Mouse (Mus musculus): Measurements from ENCODE around the gene Chkb.

Chkb gene

DNA sequence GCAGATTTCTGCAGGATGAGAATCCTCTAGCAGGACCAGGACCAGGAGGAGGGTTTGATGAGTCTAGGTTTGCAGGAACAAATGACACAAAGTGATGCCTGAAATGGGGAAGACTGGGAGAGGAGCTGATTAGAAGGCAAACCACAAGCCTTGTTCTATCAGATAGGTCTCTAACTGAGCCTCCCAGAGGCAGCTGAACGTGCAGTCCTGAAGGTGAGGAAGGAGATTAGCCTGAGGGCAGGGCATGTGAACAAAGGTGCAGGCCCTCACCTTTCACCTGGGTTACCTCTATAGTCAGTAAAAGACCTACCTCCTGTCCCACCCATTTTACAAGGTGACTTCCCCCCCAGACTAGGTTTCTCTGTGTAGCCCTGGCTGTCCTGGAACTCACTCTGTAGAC lies 30.0 kb downstream of the Chkb start:
- no peak for DNase-seq (ENCODE audit: low read depth, low spot score)

DNA sequence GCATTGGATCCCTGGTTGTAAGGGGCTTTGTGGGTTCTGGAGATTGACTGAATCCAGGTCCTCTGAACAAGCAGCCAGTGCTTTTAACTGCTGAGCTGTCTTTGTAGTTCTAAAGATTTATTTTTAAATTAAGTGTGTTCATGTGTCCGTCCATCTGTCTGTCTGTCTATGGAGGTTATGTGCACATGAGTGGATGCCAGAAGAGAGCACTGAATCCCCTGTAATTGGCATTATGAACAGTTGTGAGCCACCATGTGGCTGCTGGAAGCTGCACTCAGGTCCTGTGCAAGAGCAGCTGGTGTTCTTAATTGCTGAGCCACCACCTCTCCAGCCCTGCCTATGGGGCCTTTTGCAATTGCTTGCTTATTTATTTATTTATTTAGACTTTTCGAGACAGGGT lies 31.6 kb downstream of the Chkb start:
- DNase-seq (ENCODE audit: low read depth, low spot score), result no peak

DNA sequence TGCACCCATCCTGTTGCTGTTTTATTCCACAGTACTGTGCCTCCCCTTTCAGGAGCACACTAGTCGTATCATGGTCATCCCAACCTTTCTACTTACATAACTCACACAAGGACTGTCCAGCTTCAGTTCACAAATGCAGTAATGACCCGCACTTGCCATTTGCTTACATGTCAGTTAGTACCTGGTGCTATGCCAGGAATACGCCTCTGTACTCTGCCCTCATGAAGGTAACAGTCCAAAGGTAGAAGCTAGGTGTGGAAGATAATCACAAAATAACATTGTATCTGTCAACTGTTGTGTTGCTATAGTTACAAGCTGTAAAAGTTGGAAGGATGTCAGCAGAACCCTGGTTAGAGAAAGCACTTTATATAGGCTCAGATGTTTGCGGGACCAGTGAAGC lies 32.8 kb downstream of the Chkb start:
- DNase-seq (ENCODE audit: low read depth, low spot score), result no peak

DNA sequence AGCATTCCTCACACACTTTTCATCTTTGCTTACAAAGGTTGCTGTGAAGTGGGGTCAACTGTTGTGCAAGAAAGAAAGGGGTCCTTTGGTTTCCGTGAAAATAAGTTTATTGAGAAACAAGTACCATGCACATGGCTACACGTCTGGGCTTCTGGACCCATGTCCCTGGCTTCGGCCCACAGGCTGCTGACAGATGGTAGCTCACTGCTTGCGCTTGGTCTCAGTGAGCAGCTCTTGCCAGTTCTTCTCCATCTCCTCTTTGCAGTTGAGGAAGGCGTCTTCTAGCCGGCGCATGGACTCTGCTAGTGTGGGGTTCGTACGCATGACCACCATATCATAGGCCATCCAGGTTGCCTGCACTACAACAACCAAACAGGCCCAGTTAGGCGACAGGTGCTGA lies 39.6 kb downstream of the Chkb start:
- DNase-seq (ENCODE audit: low read depth, low spot score), result no peak

DNA sequence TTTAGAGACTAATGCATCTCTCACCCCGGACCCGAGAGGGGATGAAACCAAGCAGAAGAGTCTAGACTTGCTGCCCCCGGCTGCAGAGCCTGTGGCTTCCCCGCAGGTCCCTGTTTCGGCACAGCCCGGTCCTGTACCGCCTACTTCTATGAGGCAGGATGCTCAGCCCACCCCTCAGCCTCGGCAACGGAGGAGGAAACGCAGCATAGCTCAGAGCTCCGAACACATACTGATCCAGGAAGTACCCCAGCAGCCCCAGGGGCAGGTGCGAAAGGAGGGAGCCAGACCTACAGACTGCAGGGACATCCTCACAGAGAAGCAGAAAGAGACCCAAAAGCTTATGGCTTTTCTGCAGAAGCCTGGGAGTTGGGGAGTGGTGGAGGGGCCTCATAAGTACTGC lies 42.6 kb downstream of the Chkb start:
- no peak for DNase-seq (ENCODE audit: low read depth, low spot score)

DNA sequence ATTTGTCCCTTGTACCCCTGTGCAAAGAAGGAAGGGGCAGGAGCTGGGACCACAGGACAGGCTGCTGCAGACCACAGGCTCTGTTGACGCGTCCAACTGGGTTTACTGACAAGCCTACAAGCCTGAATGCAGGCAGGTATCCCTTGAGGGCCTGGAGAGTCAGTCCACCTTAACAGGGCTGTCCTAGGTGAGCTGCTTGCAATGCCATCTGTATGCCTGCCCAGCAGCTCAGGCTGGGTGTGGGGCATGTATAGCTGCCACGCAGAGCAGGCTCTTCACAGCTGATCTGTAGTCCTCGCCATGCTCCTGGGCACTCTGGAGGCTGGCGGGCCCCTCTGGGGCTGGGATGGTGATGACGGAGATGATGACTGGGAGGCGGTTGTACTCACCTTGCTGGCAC lies 45.1 kb downstream of the Chkb start, which contains the start of gene Klhdc7b:
TSS of gene Klhdc7b (plus strand) at position 301 of the 400 bp plus-strand sequence.
- DNase-seq (ENCODE audit: low read depth, low spot score), result no peak

DNA sequence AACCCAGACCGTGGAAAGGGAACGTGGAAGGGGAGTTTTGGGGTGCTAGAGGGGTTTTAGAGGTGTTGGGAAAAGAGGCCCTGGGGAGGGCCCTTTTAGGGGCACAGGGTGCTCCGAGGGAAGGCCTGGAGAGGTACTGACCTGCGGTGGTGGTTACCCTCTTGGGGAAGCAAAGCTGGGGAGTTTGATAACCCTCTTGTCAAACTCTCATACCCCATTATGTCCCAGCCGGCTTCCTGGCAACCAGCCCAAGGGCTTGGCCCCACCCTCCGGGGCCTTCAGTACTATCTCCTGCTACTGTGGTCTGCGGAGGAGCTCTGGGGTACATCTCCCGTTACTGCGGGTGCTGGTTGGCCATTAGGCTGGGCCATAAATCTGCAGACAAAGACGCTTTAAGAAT lies 50.3 kb downstream of the Chkb start:
- no peak for DNase-seq (ENCODE audit: low read depth, low spot score)

DNA sequence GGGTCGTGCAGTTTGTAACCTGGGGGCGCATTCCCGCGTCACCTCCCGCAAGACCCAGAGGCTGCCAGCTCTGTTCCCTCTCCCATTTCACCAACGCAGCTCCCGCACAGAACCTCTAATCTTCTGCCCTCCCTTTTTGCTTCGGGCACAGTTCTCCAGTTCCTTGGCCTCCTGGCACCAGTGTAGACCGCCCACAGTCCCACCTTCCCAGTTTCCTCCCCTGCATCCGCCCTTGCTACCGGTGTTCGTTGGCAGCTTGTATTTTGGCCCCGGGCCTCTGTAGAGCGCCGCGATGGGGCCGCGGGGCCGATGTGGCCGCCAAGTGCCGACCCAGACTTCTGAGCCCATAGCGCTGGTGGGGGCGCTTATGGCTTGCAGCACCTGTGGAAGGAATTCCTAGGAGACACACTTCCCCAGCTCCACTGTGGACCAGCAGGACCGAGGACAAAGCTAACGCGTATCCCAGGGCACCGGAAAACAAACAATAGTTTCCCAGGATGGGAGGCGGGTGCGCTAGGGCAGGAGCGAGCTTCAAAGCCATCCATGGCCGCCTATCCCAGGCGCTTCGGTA lies 50.8 kb downstream of the Chkb start, which contains the start of gene Odf3b:
TSS of gene Odf3b (minus strand) at position 452 of the 571 bp plus-strand sequence.
- DNase-seq (ENCODE audit: low read depth, low spot score), result no peak

DNA sequence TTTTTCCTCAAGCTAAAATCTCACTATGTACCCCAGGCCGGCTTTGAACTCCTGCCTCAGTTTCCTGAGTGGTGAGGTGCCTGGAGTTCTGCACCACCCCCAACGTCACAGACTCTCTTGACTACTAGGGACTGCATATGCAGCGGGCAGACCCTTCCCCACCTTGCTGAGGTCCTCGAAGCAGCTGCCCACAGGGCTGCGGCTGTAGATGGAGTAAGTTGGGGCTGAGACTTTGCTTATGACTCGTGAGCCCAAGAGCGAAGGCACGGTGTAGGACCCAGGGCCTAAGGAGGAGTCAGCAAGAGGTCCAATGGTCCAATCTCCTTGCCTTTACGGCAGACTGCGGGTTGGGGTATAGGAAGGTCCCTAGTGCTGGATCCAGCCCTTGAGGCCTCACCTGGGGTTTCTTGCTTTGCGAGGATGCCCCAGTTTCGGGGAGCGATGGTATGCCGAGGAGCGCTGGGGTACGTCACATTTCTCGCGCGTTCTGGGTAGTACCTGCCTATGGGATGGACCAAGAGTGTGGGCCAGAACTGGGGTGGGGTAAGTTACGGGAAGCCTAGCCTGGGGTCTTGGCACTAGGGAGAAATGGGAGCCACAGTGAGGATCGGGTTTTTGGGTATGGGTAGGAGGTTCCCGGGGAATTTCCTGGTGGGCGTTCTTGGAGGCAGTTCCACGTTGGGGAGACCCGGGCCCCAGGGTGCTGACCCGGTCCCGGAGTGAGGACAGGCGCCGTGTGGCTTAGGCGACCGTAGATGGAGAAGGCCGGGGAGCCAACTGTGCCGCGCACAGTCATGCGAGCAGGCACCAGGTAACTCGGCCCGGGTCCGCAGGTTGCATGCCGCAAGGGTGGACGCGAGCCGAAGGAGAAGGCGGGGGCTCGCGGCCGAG lies 51.5 kb downstream of the Chkb start:
- no peak for DNase-seq (ENCODE audit: low read depth, low spot score)

DNA sequence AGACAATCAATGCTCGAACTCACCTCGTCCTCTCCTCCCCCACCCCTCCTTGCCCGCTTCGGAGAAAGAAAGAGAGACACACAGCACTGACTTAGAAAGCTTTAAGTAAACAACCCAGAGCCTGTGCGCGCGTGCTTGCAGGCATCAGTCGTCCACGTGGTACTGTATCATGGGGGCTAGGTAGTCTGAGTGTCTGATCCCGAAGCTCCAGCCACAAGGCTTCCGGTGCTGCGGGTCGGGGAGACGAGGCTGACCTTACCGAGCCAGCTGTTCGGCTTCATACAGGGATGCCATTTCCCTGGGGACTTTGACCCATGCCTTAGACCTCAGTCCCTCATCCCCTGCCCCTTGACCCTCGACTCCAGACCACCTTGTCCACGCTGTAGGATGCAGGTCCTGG lies 52.3 kb downstream of the Chkb start:
- no peak for DNase-seq (ENCODE audit: low read depth, low spot score)

DNA sequence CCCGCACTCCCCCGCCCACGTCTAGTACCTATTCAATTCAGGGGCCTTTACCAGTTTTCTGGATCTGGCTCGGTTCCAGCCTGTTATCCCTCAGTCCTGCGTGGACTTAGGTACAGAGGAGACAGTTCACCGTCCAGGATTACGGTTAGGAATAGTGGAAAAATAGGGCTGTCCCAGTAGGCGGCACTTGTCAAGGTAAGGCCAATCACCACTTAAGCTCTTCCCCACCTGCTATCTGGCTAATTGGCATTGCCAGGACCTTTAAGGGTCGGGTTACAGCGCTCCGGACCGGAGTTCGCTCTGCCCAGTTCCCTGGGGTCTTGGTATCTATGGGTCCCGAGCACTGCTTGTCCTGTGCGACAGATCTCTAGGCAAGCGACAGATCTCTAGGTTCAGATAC lies 52.8 kb downstream of the Chkb start, which contains the start of gene Tymp:
TSS of gene Tymp (minus strand) at position 83 of the 400 bp plus-strand sequence.
- no peak for DNase-seq (ENCODE audit: low read depth, low spot score)

Measured in A20 (cell line).